ENCODE assay signal across 15 mouse cellular contexts in genomic region chr1:181980017-181980719, GRCm38 (mm10). TPM values are rescaled to one million over a fixed set of nuclear protein-coding genes. Genes with fewer than 3 reads are reported as not detected.
DNase-seq lines count a peak whose midpoint lies in the region; ATAC-seq and TF ChIP-seq lines count a peak whose summit lies in the region.
"Had no signal": no experiment of that assay in that cellular context is flagged by ENCODE, and none has a peak within 500 bp of the region (broad histone marks: within the 10 kb centered on the region; RNA-seq: fewer than 3 reads in every experiment).

No protein-coding gene starts in this region.

- no peak overlapping the region for H3K9ac ChIP-seq in heart, embryonic 15.5 days
- no peak overlapping the region for H3K9ac ChIP-seq in heart, embryonic 11.5 days (ENCODE audit: low read depth, low read length)
- no peak overlapping the region for H3K9ac ChIP-seq in forebrain, postnatal 0 days

- peaks cover 35% of the 10 kb centered on the region for H3K4me1 ChIP-seq in heart, embryonic 15.5 days (replicated peaks)
- peaks cover 14% of the 10 kb centered on the region for H3K4me1 ChIP-seq in heart, embryonic 11.5 days (ENCODE audit: control insufficient read depth, insufficient read depth, low read length)
- 0 out of 2 replicates have a peak, but pooled peaks cover 7% of the 10 kb centered on the region for H3K4me1 ChIP-seq in forebrain, postnatal 0 days (ENCODE audit: insufficient read depth)

- 72% methylated on average over 14 of the region's 14 CpGs for WGBS in heart, embryonic 15.5 days
- WGBS in heart, embryonic 11.5 days (ENCODE audit: insufficient replicate concordance): 90% methylated on average over 14 of the region's 14 CpGs
- 45% methylated on average over 14 of the region's 14 CpGs for WGBS in forebrain, postnatal 0 days

- no peaks in the 10 kb centered on the region for H3K27me3 ChIP-seq in heart, embryonic 15.5 days
- H3K27me3 ChIP-seq in heart, embryonic 11.5 days (ENCODE audit: control insufficient read depth, insufficient read depth, low read length): no peaks in the 10 kb centered on the region
- no peaks in the 10 kb centered on the region for H3K27me3 ChIP-seq in forebrain, postnatal 0 days (ENCODE audit: insufficient read depth, low read length)

- H3K4me3 ChIP-seq in heart, embryonic 15.5 days: no peak overlapping the region
- H3K4me3 ChIP-seq in heart, embryonic 11.5 days (ENCODE audit: low read depth, low read length): no peak overlapping the region
- no peak overlapping the region for H3K4me3 ChIP-seq in forebrain, postnatal 0 days (ENCODE audit: low read depth, low read length)

- peak; percentile 38 to 45 for DNase-seq in cerebellum, postnatal 10 days
- no peak for DNase-seq in cerebellum, adult 11 months
- peak; percentile 24 for DNase-seq in layer of hippocampus, adult 9-11 months
- no peak for DNase-seq in layer of hippocampus, postnatal 10 days (ENCODE audit: low spot score in 2 of 2)
- DNase-seq in forebrain, postnatal 0 days: peak; percentile 85
- no peak for DNase-seq in thymus, postnatal 4 days
- DNase-seq: adrenal gland, postnatal 36 days; kidney, adult 9 months; liver; lung, adult 18-20 months; thymus, postnatal 25 days had no signal

- ATAC-seq in heart, embryonic 15.5 days (replicated peaks; ENCODE audit: insufficient number of reproducible peaks, insufficient read depth, low FRiP score, low read depth): no peak
- no peak for ATAC-seq in heart, embryonic 11.5 days (replicated peaks; ENCODE audit: insufficient number of reproducible peaks, low FRiP score, low TSS enrichment)
- peak; percentile 87 for ATAC-seq in forebrain, postnatal 0 days
- ATAC-seq: CD4-positive, CD25-positive, alpha-beta regulatory T cell, adult 4 months had no signal

- peak overlapping the region; percentile 26 for H3K27ac ChIP-seq in heart, embryonic 15.5 days
- no peak overlapping the region for H3K27ac ChIP-seq in heart, embryonic 11.5 days (ENCODE audit: low read depth, low read length)
- H3K27ac ChIP-seq in forebrain, postnatal 0 days (ENCODE audit: low read depth, low read length): peak overlapping the region; percentile 35; the same call in 1 of the 2 replicates

- no peak overlapping the region for H3K4me2 ChIP-seq in heart, embryonic 15.5 days
- no peak overlapping the region for H3K4me2 ChIP-seq in heart, embryonic 11.5 days
- no peak overlapping the region; the same call in 1 of the 2 replicates for H3K4me2 ChIP-seq in forebrain, postnatal 0 days (ENCODE audit: low read depth)

- no peaks in the 10 kb centered on the region for H3K9me3 ChIP-seq in heart, embryonic 15.5 days (replicated peaks)
- no peaks in the 10 kb centered on the region for H3K9me3 ChIP-seq in heart, embryonic 11.5 days (replicated peaks; ENCODE audit: control insufficient read depth, low read length)
- H3K9me3 ChIP-seq in forebrain, postnatal 0 days (ENCODE audit: low read length): no peaks in the 10 kb centered on the region
- H3K9me3 ChIP-seq: G1E had no signal

- H3K36me3 ChIP-seq in heart, embryonic 15.5 days: peaks cover 2% of the 10 kb centered on the region; the same call in 1 of the 2 replicates
- no peaks in the 10 kb centered on the region for H3K36me3 ChIP-seq in heart, embryonic 11.5 days (ENCODE audit: control insufficient read depth, insufficient read depth, low read length)
- H3K36me3 ChIP-seq in forebrain, postnatal 0 days (ENCODE audit: insufficient read depth): no peaks in the 10 kb centered on the region
- H3K36me3 ChIP-seq: G1E had no signal

- TF ChIP-seq CTCF in forebrain, postnatal 0 days (IDR thresholded peaks at IDR 0.05; ENCODE audit: low read depth): no peak

RNA-seq across cellular contexts. Expression of gene Enah, which starts 39.6 kb away (rescaled TPM):
- 16.8 and 18.6 TPM in 2 replicates for polyA plus RNA-seq in heart, embryonic 15.5 days (2015; fragmentation: Nextera tagmentation; extraction: Ambion mirVana)
- 22.1 and 32.1 TPM in 2 replicates for polyA plus RNA-seq in heart, embryonic 11.5 days (2014; fragmentation: Nextera tagmentation; extraction: Ambion mirVana)
- total RNA-seq in layer of hippocampus, postnatal 10 days (2021): 100 to 1,000 TPM; 173 to 184 TPM
- total RNA-seq in forebrain, postnatal 0 days (2014; rRNA removed): 75.0 and 88.0 TPM in 2 replicates
- polyA plus RNA-seq in forebrain, postnatal 0 days (2015; fragmentation: Nextera tagmentation; extraction: Ambion mirVana): 8.1 and 16.0 TPM in 2 replicates
- polyA plus RNA-seq: G1E had no signal

Comparison
In these comparisons a context has a peak if more than half of its experiments do, and no peak if none do; other contexts are left out.
1. DNase-seq: peak in cerebellum, postnatal 10 days (2 of 2), layer of hippocampus, adult 9-11 months (single experiment) and forebrain, postnatal 0 days (single experiment); none in cerebellum, adult 11 months (single experiment), layer of hippocampus, postnatal 10 days (0 of 2) and thymus, postnatal 4 days (single experiment).